Mouse (Mus musculus) lung, postnatal 0 days (tissue): ENCODE measurements around the gene Donson.
A peak's percentile ranks its signal among the peaks of the same experiment; 100 is the strongest.

ENCODE experiments used
- CTCF ChIP-seq: IDR thresholded peaks from 2 replicates; pipeline ENCODE4 v1.5.1; 2016; ENCODE audit warnings: antibody characterized with exemption, mild to moderate bottlenecking
- EP300 ChIP-seq: IDR thresholded peaks from 2 replicates; pipeline ENCODE4 v1.6.1; 2016; ENCODE audit warnings: antibody characterized with exemption, mild to moderate bottlenecking, control low read depth

DNA sequence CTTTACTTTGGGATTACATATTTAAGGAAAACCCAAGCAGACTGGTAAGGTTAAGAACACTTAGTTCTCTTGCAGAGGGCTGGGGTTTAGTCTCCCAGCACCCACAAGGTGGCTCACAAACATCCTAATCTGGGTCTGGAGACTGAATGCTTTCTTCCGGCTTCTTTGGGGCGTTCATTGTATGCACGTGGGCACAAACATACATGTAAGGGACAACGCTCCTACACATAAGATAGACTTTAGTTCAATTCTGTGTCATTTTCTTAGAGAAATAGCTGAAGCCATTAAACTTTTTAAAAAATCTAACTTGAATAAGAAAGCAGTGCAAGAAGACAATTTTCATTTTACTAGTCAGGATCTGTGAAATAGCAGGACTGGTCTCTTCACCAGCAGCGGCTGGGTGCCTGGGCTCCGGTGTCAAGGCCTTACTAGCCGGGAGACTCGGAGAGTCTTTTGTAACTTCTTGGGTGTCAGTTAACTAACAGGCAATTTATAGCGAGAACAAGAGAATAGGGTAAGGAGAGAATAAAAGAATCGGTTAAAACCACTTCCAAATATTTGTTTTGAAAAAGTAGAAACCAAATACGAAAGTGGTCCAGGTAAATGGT lies 42.5 kb downstream of the Donson start:
- peak; percentile 40 for TF ChIP-seq CTCF
- no peak for TF ChIP-seq EP300
